Mouse (Mus musculus): Measurements from ENCODE around the gene Ulk2.

Ulk2 gene

DNA sequence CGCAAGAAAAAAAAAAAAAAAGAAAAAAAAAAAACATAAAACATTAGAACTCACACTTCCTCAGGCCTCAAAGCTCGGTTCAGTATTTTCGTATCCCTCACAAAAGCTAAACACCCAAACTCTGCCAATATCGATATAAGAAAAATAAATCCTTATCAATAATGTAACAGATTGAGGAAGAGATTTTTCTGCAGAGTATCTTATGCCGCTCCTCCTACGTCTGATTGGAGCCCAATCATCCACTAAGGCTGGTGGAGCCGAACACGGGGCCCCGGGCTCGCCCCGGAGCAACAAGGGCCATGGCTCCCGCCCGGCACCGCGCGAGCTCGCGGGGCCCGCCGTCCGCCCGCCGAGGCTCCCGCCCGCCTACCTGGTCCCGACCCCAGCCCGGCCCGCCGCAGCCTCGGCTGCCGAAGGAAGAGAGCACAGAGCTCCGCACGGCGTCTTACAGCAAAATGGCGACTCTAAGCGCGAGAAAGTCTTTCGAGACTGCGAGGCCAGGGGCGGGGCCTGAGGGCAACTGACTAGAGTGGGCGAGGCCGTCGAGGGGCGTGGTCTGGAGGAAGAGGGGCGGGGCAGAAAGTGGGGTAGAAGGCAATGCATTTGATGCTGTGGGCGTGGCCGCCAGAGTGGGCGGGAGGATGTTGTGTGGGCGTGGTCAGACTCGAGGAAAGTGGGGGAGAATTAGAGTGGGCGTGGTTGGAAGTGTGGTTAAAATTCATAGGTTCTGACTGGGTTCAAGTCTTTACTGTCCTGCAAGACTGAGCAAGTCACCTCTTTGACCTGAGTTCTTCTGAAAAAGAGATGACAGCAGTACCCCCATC, 93.1 kb downstream of the Ulk2 start, which contains the start of gene Prpsap2:
Prpsap2 (minus strand) TSS at position 505 of the 824 bp plus-strand sequence.
- DNase-seq (ENCODE audit: extremely low spot score): peak; percentile 100

DNA sequence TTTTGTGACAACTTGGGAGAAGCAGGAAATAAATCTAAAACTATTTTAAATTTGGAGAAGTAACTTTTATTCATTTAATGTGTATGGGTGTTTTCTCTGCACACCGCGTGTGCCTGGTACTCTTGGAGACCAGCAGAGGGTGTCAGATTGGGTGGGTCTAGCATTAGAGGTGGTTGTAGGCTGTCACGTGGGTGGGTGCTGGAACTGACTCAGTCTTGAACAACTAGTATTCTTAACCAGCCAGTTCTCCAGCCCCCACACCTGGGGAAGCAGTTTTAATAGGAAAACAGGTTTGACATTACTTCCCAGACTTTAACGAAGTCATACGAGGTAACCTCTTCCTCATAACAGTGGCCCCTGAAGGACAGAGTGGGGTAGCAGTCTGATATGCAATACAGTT, 94.4 kb downstream of the Ulk2 start:
- no peak for DNase-seq (ENCODE audit: extremely low spot score)

DNA sequence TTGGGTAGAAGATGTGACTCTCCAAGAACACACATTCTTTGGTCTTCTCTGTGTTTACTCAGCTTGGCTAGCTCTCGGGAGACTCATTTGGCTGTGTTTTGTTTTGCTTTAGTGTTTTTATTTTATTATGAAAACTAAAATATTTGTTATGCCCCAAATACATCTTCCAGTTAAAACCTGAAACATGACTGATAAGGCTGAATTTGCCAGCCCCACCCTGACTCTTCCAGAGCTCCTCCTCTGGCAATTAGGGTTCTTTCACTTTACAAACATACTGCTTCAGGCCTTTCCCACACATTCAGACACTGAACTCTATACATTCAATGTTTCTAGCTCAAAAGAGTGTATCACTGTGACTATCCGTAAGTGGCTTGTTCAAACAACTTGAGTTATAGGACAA, 97.7 kb downstream of the Ulk2 start:
- DNase-seq (ENCODE audit: extremely low spot score): no peak

DNA sequence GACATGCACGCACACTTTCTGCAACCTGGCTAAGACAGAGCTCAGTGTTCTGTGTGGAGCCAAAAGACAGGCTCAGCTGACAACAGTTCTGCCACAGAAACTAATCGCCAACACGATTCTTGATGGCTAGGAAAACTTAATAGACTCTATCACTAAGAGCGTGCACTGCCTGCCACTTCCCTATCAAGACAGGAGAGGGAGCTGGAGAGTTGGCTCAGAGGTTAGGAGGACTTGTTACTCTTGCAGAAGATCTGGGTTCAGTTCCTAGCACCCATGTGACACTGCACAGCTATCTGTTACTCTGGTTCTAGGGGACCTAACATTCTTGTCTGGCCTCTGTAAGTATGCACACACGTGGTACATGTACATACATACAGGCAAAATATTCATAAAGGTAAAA, 103.3 kb downstream of the Ulk2 start:
- DNase-seq (ENCODE audit: extremely low spot score): peak; percentile 6

DNA sequence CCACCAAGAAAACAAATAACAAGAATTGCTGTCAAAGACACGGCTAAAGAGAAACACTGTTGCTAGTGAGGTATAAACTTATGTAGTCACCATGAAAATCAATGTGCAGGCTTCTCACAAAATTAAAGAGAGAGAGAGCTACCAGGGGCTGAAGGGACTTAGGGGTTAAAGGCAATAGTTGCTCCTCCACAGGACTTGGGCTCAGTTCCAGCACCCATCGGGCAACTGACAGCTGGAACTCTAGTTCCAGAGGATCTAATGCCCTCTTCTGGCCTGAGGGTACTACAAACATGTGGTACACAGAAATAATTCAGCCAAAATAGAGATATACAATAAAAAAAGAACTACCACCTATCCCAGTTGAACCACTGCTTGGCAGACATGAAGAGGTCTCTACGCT, 107.7 kb downstream of the Ulk2 start:
- no peak for DNase-seq (ENCODE audit: extremely low spot score)

DNA sequence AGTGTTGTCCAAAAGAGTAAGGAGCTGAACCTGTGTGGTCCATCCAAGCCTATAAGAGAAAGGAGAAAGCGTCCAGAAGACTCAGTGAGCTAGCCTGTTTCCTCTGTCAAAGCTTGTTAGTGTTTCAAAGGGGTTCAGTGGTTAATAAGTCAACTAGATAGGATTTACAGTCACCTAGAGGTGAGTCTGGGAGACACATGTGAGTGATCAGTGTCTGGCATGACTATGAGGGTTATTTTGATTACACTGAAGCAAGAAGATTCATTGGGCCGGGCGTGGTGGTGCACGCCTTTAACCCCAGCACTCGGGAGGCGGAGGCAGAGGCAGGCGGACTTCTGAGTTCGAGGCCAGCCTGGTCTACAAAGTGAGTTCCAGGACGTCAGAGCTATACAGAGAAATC, 109.1 kb downstream of the Ulk2 start:
- no peak for DNase-seq (ENCODE audit: extremely low spot score)

DNA sequence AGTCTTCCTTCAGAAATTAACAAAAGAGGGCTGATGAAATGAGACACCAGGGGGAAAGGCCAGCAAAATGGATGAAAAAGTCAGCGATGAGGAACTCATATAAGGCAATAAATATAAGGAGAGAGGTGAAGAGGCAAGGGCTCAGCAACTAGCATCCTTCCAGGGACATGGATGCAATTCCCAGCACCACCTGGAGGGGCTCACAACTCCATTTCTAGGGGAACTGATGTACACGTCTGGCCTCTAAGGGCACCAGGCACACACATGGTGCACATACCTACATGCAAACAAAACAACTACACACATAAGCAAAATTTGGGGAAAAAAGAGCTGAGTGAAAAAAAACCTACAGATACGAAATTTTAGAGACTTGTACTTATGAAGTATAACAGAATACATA, 110.4 kb downstream of the Ulk2 start:
- DNase-seq (ENCODE audit: extremely low spot score): no peak

DNA sequence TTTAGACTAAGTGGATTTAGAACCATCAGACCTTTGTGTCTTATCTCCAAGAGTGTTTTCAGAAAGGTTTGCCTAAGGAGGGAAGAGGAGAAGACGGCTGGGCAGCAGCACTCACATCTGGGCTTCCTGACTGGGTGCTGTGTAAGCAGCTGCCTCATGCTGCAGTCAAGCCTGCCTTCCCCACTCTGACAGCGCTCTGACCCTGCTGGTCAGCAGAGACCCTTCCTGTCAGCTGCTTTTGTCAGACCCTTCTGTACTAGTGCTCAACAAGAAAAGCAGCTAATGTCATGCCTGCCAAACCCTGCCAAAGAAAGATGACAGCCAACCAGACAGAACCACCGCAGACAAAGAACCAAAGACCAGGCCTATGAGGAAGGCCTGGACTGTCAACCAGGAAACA, 111.1 kb downstream of the Ulk2 start:
- DNase-seq (ENCODE audit: extremely low spot score): no peak

DNA sequence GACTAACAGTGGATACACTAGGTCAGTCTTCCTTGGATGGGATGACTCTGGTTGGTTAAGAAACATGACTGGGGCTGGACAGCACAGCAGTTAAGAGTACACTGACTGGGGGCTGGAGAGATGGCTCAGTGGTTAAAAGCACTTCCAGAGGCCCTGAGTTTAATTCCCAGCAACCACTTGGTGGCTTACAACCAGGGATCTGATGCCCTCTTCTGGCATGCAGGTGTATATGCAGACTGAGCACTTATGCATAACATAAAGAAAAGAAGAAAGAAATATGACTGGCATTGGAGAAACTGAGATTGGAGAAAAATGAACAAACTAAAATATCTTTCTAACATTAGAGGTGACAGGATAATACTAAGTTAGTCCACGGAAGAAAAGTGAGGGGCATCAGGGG, 114.4 kb downstream of the Ulk2 start:
- no peak for DNase-seq (ENCODE audit: extremely low spot score)

DNA sequence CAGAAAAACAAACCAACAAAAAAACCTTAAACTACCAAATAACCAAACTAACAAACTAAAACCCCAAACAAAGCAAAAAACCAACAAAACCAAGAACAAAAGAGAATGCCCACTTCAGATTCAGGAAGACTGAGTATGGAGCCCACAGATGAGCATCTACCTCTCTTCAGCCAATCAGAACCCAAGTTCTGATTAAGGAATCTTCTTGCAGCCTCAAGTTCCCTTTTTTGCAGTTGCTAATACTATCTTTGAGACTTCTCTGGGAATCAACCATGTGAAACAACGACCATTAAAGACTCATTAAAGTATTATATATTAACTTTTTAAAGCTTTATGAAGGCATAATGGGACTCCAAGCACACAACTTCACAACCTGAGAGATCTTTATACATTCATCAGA, 117.6 kb downstream of the Ulk2 start:
- no peak for DNase-seq (ENCODE audit: extremely low spot score)

DNA sequence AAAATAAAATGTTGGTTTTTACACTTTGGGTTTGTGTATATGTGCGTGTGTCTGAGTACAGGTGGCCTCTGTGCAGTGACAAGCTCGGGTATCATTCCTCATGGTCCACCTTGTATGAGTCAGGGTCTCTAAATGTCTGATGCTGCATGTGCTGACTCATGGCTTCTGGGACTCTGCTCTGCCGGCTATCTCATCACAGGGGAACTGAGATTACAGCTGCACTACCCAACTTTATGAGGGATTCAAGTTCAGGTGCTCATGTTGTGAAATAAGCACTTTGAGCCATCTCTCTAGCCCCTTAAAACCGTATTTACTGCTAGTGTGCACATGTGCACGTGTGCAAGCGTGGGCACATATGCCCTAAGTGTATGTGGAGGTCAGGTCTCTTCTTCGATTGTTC, 122.2 kb downstream of the Ulk2 start:
- no peak for DNase-seq (ENCODE audit: extremely low spot score)

DNA sequence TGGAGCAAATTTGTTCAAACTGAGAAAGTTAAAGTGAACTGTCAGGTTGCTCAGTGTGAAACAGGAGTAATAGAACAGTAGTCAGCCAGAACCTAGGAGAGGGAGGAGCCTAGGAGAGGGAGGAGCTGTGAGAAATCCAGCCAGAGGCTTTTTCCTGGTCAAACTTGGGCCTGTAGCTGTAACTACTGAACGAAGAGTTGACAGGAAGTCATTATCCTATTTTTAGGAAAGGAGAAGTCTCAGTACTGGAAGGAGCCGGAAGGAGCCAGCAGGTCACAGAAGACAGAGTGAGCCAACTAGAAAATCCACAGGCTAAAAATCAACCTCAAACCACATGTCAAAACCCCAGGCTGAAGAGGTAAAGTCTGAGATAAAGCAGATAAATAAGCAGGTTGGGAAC, 126.8 kb downstream of the Ulk2 start:
- no peak for DNase-seq (ENCODE audit: extremely low spot score)

Measured in embryo, embryonic 9.5 days (tissue).